In the genomic region with DNA sequence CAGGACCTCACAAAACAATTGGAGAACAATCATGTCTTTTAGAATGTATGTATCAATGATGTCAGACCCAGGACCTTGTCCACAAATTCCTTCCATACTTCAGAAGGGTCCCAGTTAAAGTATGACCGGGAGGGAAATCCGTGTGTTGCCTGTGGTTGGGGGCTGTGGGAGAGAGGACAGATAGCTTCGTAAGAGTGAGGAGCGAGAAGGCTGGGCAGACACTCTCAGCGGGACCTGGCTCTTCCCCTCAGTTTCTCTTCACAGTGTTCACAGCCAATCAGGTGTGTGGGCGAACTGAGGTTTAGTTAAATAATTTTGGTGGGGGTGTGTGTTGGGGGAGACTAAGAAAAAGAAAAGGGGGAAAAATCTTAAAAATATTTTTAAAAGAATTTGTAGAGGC, we compare ENCODE assay signal across 27 mouse cellular contexts.
"Had no signal": no experiment of that assay in that cellular context is flagged by ENCODE, and none has a peak within 500 bp of the region (broad histone marks: within the 10 kb centered on the region; RNA-seq: fewer than 3 reads in every experiment).

No protein-coding gene starts in this region.

- DNase-seq: cerebellum, adult 9-11 months; cerebellum, postnatal 10 days; cerebellum, postnatal 14 days; cerebellum, postnatal 25 days; cerebellum, postnatal 36 days; embryo, embryonic 11 days; forebrain, postnatal 0 days; gastrocnemius, adult 2 months; gastrocnemius, postnatal 10 days; gastrocnemius, postnatal 14 days; gastrocnemius, postnatal 25 days; gastrocnemius, postnatal 36 days; heart, adult 18-20 months; heart, adult 2 months had no signal

- ATAC-seq: forebrain, embryonic 13.5 days; forebrain, embryonic 14.5 days; forebrain, embryonic 15.5 days; forebrain, embryonic 16.5 days; forebrain, postnatal 0 days had no signal

- H3K4me2 ChIP-seq: embryonic facial prominence, embryonic 12.5 days; embryonic facial prominence, embryonic 13.5 days; embryonic facial prominence, embryonic 15.5 days; forebrain, embryonic 12.5 days; forebrain, embryonic 13.5 days; forebrain, embryonic 15.5 days; heart, embryonic 11.5 days had no signal

- H3K9me3 ChIP-seq: embryonic facial prominence, embryonic 10.5 days; embryonic facial prominence, embryonic 12.5 days; embryonic facial prominence, embryonic 13.5 days; embryonic facial prominence, embryonic 15.5 days; forebrain, embryonic 10.5 days; forebrain, embryonic 12.5 days; forebrain, embryonic 13.5 days; forebrain, embryonic 15.5 days; heart, embryonic 10.5 days had no signal

- H3K36me3 ChIP-seq: embryonic facial prominence, embryonic 10.5 days; embryonic facial prominence, embryonic 12.5 days; embryonic facial prominence, embryonic 13.5 days; embryonic facial prominence, embryonic 15.5 days; forebrain, embryonic 10.5 days; forebrain, embryonic 12.5 days; forebrain, embryonic 15.5 days; heart, embryonic 10.5 days had no signal

- H3K4me3 ChIP-seq: embryonic facial prominence, embryonic 10.5 days; embryonic facial prominence, embryonic 12.5 days; embryonic facial prominence, embryonic 13.5 days; embryonic facial prominence, embryonic 15.5 days; erythroblast, embryonic 14.5 days; forebrain, embryonic 10.5 days; forebrain, embryonic 12.5 days; forebrain, embryonic 13.5 days; forebrain, embryonic 15.5 days; gastrocnemius, adult 2 months; heart, adult 2 months; heart, embryonic 10.5 days had no signal

- H3K9ac ChIP-seq: embryonic facial prominence, embryonic 12.5 days; embryonic facial prominence, embryonic 13.5 days; embryonic facial prominence, embryonic 15.5 days; forebrain, embryonic 12.5 days; forebrain, embryonic 13.5 days; forebrain, embryonic 15.5 days; forebrain, postnatal 0 days had no signal

- H3K27ac ChIP-seq: embryonic facial prominence, embryonic 10.5 days; embryonic facial prominence, embryonic 12.5 days; embryonic facial prominence, embryonic 13.5 days; embryonic facial prominence, embryonic 15.5 days; forebrain, embryonic 10.5 days; forebrain, embryonic 12.5 days; forebrain, embryonic 13.5 days; forebrain, embryonic 15.5 days; gastrocnemius, adult 2 months; heart, adult 2 months; heart, embryonic 10.5 days had no signal

- H3K27me3 ChIP-seq: embryonic facial prominence, embryonic 12.5 days; embryonic facial prominence, embryonic 13.5 days; embryonic facial prominence, embryonic 15.5 days; forebrain, embryonic 13.5 days; forebrain, embryonic 15.5 days had no signal
